In the genomic region with DNA sequence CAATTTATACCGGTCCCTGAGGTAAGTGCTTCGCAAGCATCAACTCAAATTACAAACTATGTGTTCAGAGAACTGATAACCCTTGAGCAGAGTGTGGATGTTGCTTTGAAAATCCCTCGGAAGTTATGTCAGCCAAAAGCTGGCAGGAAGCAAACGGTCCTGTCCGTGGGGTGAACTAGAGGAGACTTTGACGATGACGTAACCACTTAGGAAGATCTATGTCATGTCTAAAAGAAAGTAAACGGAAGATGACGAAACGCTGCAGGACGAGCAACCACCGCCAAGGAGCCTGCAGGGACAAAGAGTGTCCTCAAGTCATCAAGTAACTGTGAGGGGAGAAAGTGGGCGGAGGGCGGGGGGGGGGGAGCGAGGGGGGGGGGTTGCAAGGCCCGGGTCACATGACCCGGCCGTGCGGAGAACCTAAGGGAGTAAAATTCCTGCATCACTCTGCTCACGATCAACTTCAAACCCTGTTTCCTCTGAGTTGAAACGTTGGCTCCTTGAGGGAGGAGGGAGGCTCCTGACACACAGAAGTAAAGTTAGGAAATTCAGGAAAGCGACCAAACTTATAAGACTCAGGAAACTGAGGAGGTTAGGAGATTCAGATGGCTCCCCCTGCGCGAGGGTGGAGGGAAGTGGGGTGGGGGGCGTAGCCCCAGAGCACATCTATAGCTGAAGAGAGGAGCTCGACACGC, we compare ENCODE assay signal across 8 mouse cellular contexts. TPM values are rescaled to one million over a fixed set of nuclear protein-coding genes. Genes with fewer than 3 reads are reported as not detected.
DNase-seq lines count a peak whose midpoint lies in the region; ATAC-seq lines count a peak whose summit lies in the region.

No protein-coding gene starts in this region.

- peaks cover 9% of the 10 kb centered on the region for H3K4me1 ChIP-seq in forebrain, embryonic 12.5 days
- no peaks in the 10 kb centered on the region; the same call in 1 of the 2 replicates for H3K4me1 ChIP-seq in liver, embryonic 16.5 days (ENCODE audit: control insufficient read depth, low read depth, low read length)
- no peaks in the 10 kb centered on the region; the same call in 1 of the 2 replicates for H3K4me1 ChIP-seq in neural tube, embryonic 11.5 days (ENCODE audit: control insufficient read depth, insufficient read depth, low read length)

- peak overlapping the region; percentile 62 for H3K4me2 ChIP-seq in forebrain, embryonic 12.5 days
- peak overlapping the region; percentile 65 for H3K4me2 ChIP-seq in liver, embryonic 16.5 days (ENCODE audit: low read depth, low read length)
- peak overlapping the region; percentile 62 for H3K4me2 ChIP-seq in neural tube, embryonic 11.5 days (ENCODE audit: low read depth)

- H3K9me3 ChIP-seq in forebrain, embryonic 12.5 days: no peaks in the 10 kb centered on the region
- H3K9me3 ChIP-seq in liver, embryonic 16.5 days (replicated peaks; ENCODE audit: control insufficient read depth, low read length): no peaks in the 10 kb centered on the region
- no peaks in the 10 kb centered on the region for H3K9me3 ChIP-seq in neural tube, embryonic 11.5 days (ENCODE audit: control insufficient read depth, low read length)

- 2% methylated on average over 24 of the region's 27 CpGs for WGBS in forebrain, embryonic 12.5 days
- 1% methylated on average over 25 of the region's 27 CpGs for WGBS in liver, embryonic 16.5 days (ENCODE audit: insufficient replicate concordance)
- 4% methylated on average over 23 of the region's 27 CpGs for WGBS in neural tube, embryonic 11.5 days

- H3K27ac ChIP-seq in forebrain, embryonic 12.5 days: no peak overlapping the region
- H3K27ac ChIP-seq in liver, embryonic 16.5 days (ENCODE audit: low read length): no peak overlapping the region
- no peak overlapping the region for H3K27ac ChIP-seq in neural tube, embryonic 11.5 days (ENCODE audit: low read depth, low read length)

- no peaks in the 10 kb centered on the region for H3K36me3 ChIP-seq in forebrain, embryonic 12.5 days (replicated peaks)
- H3K36me3 ChIP-seq in liver, embryonic 16.5 days (ENCODE audit: control insufficient read depth, insufficient read depth): no peaks in the 10 kb centered on the region
- H3K36me3 ChIP-seq in neural tube, embryonic 11.5 days (ENCODE audit: control insufficient read depth, insufficient read depth, low read length): no peaks in the 10 kb centered on the region

- H3K27me3 ChIP-seq in forebrain, embryonic 12.5 days: 0 out of 2 replicates have a peak, but pooled peaks cover 3% of the 10 kb centered on the region
- no peaks in the 10 kb centered on the region for H3K27me3 ChIP-seq in liver, embryonic 16.5 days (ENCODE audit: control insufficient read depth, insufficient read depth, low read depth, low read length)
- no peaks in the 10 kb centered on the region for H3K27me3 ChIP-seq in neural tube, embryonic 11.5 days (ENCODE audit: control insufficient read depth, insufficient read depth, low read length)

- peak; percentile 72 for DNase-seq in T-cell, adult 2 months (ENCODE audit: low spot score)
- DNase-seq in hindlimb bud, embryonic 11.5 days (ENCODE audit: extremely low spot score, low read depth, low spot score): peak; percentile 24
- DNase-seq in neural tube, embryonic 11.5 days (ENCODE audit: low spot score): peak; percentile 46
- no peak for DNase-seq in frontal cortex, adult 2 months (ENCODE audit: extremely low spot score in 1 of 2, low spot score in 1 of 2)
- DNase-seq in layer of hippocampus, adult 18-20 months (ENCODE audit: low spot score in 2 of 2): no peak

- peak; percentile 89 for ATAC-seq in CD4-positive, CD25-positive, alpha-beta regulatory T cell, adult 4 months
- peak; percentile 73 for ATAC-seq in forebrain, embryonic 12.5 days (ENCODE audit: low FRiP score)
- ATAC-seq in liver, embryonic 16.5 days (ENCODE audit: low read depth): peak; percentile 28; the same call in 1 of the 2 replicates
- peak; percentile 75 for ATAC-seq in neural tube, embryonic 11.5 days (ENCODE audit: insufficient read depth, low FRiP score, low TSS enrichment)

- peak overlapping the region; percentile 45; the same call in 1 of the 2 replicates for H3K9ac ChIP-seq in forebrain, embryonic 12.5 days
- H3K9ac ChIP-seq in liver, embryonic 16.5 days (ENCODE audit: low read depth, low read length): peak overlapping the region; percentile 40; the same call in 1 of the 2 replicates
- H3K9ac ChIP-seq in neural tube, embryonic 11.5 days (ENCODE audit: low read length): peak overlapping the region; percentile 32

- H3K4me3 ChIP-seq in forebrain, embryonic 12.5 days (replicated peaks): peak overlapping the region; percentile 37
- peak overlapping the region; percentile 51 for H3K4me3 ChIP-seq in liver, embryonic 16.5 days (ENCODE audit: low read depth, low read length)
- H3K4me3 ChIP-seq in neural tube, embryonic 11.5 days (ENCODE audit: low read depth, low read length): peak overlapping the region; percentile 35

RNA-seq across cellular contexts. Expression of a gene that starts 13.5 kb away (rescaled TPM):
- polyA plus RNA-seq in CD4-positive, CD25-positive, alpha-beta regulatory T cell, adult 4 months (2017; shearing (Covaris generic)): 100 to 1,000 TPM; 116 to 124 TPM
- 301 and 313 TPM in 2 replicates for polyA plus RNA-seq in forebrain, embryonic 12.5 days (2016; fragmentation: Nextera tagmentation; extraction: Ambion mirVana)
- 49.4 and 50.5 TPM in 2 replicates for polyA plus RNA-seq in liver, embryonic 16.5 days (2015; fragmentation: Nextera tagmentation; extraction: Ambion mirVana)
- 228 and 238 TPM in 2 replicates for polyA plus RNA-seq in neural tube, embryonic 11.5 days (2014; fragmentation: Nextera tagmentation; extraction: Ambion mirVana)
- polyA plus RNA-seq in frontal cortex, adult 2 months (2012; rRNA removed): 64.5 and 68.6 TPM in 2 replicates
- 100 to 1,000 TPM; 114 to 124 TPM for total RNA-seq in layer of hippocampus, adult 18-20 months (2021)

Comparison
In these comparisons a context has a peak if more than half of its experiments do, and no peak if none do; other contexts are left out.
1. ATAC-seq: peak in every context shown above with its lines; median percentile 89 in CD4-positive, CD25-positive, alpha-beta regulatory T cell, adult 4 months; 75 in neural tube, embryonic 11.5 days; 73 in forebrain, embryonic 12.5 days; 28 in liver, embryonic 16.5 days.
2. DNase-seq: peak in T-cell, adult 2 months (single experiment), hindlimb bud, embryonic 11.5 days (single experiment) and neural tube, embryonic 11.5 days (single experiment); none in frontal cortex, adult 2 months (0 of 2) and layer of hippocampus, adult 18-20 months (0 of 2).
3. Peak in every context shown above with its lines, with median percentiles within 50 percentile points of each other: H3K4me2 ChIP-seq, H3K4me3 ChIP-seq and H3K9ac ChIP-seq.